Mouse (Mus musculus): Measurements from ENCODE around the gene Jup.

The Jup gene

GRCm38 (mm10) chr11:100397600-100398389 is at the start of gene Jup:
TSS of gene Jup (minus strand) at chr11:100397763.
- peak; percentile 100 for DNase-seq (ENCODE audit: low read depth, low spot score)

- DNase-seq (ENCODE audit: low read depth, low spot score) = no peak
Measured at GRCm38 (mm10) chr11:100442625-100443024, 45.1 kb upstream of the Jup start.

DNA sequence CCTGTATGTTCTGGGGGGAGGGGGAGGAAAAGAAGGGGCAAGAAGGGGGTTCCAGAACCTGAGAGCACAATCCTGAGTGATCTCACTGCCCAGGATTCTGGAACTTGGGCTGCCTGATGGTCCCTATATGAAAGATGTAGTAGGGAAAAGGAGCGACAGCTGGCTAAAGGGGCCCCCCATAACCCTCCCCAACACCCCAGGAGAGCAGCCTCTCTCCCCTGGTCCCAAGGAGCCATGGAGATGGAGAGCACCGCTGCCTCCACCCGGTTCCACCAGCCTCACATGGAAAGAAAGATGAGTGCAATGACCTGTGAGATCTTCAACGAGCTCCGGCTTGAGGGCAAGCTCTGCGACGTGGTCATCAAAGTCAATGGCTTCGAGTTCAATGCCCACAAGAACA is 44.2 kb upstream of the Jup start, which contains the start of the genes Nt5c3b and Klhl10:
Nt5c3b (minus strand) TSS at position 12 of the 400 bp plus-strand sequence.
Klhl10 (plus strand) TSS at position 121 of the 400 bp plus-strand sequence.
- no peak for DNase-seq (ENCODE audit: low read depth, low spot score)

- DNase-seq (ENCODE audit: low read depth, low spot score) = peak; percentile 76
Measured at GRCm38 (mm10) chr11:100440691-100441522, 43.3 kb upstream of the Jup start.

GRCm38 (mm10) chr11:100437901-100438300 is 40.3 kb upstream of the Jup start:
- no peak for DNase-seq (ENCODE audit: low read depth, low spot score)

GRCm38 (mm10) chr11:100435678-100436246 is 38.2 kb upstream of the Jup start:
- no peak for DNase-seq (ENCODE audit: low read depth, low spot score)

DNA sequence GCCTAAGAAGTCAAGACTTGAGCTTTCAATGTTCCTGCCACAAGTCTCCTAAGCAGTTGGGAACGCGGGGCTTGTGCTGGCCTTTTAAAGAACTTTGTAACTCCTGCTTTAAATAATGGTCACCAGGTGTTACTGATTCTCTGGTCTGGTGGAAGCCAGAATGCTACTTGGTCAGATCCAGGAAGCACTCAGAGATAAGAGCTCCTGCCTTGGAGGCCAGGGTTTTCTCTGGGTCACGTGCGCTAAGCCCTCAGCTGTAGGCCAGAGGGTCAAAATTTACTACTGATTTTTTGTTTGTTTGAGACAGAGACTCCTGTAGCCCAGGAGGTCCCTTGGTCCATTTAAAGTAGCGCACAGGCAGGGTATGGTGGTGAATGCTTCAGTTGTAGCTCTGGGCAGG is 34.4 kb upstream of the Jup start:
- DNase-seq (ENCODE audit: low read depth, low spot score) = no peak

- no peak for DNase-seq (ENCODE audit: low read depth, low spot score)
Measured at GRCm38 (mm10) chr11:100430052-100430451, 32.5 kb upstream of the Jup start.

- no peak for DNase-seq (ENCODE audit: low read depth, low spot score)
Measured at GRCm38 (mm10) chr11:100428612-100429199, 31.1 kb upstream of the Jup start.

GRCm38 (mm10) chr11:100426820-100427219 is 29.3 kb upstream of the Jup start:
- no peak for DNase-seq (ENCODE audit: low read depth, low spot score)

GRCm38 (mm10) chr11:100425851-100426250 is 28.3 kb upstream of the Jup start:
- DNase-seq (ENCODE audit: low read depth, low spot score) = peak; percentile 94

- no peak for DNase-seq (ENCODE audit: low read depth, low spot score)
Measured at GRCm38 (mm10) chr11:100423836-100424235, 26.3 kb upstream of the Jup start.

DNA sequence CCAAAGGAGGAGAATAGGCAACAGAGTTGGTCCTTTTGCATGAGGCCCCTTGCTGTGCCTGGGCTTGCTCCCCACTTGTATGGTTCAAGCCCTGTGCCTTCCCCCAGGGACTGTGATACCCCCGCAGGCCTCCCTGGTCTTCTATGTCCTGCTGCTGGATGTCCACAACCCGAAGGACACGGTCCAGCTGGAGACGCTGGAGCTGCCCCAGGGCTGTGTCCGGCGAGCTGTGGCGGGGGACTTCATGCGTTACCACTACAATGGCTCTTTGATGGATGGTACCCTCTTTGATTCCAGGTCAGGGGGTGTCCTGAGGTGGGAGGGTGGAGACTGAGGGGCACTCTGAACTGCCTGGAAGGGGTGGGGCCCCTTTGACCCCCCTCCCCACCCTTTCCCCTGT is 24.0 kb upstream of the Jup start:
- DNase-seq (ENCODE audit: low read depth, low spot score) = no peak

- peak; percentile 62 for DNase-seq (ENCODE audit: low read depth, low spot score)
Measured at GRCm38 (mm10) chr11:100414914-100415822, 17.6 kb upstream of the Jup start, which contains the start of gene Fkbp10. TSS of gene Fkbp10 (plus strand) at chr11:100415697.

GRCm38 (mm10) chr11:100414021-100414913 is 16.7 kb upstream of the Jup start, which contains the start of gene P3h4:
TSS of gene P3h4 (minus strand) at chr11:100414836.
- DNase-seq (ENCODE audit: low read depth, low spot score) = peak; percentile 66

DNA sequence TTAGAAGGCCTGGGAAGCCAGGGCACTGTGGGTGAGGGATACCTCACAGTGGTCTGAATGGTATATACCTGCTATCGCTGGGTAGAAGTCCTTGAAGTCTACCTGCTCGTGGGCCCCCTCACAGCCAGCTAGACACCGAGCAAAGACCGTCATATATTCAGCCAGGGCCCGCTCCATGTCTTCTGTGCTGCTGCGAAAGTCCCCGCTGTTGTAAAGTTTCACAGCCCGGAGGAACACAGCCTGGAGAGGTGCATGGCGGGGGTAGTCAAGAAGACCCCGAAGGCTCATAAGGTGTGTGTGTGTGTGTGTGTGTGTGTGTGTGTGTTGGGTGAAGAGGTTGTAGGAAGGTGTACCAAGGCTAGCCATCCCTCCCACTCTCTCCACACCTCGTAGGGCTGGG is 16.0 kb upstream of the Jup start:
- no peak for DNase-seq (ENCODE audit: low read depth, low spot score)

- peak; percentile 68 for DNase-seq (ENCODE audit: low read depth, low spot score)
Measured at GRCm38 (mm10) chr11:100411736-100412135, 14.2 kb upstream of the Jup start.

GRCm38 (mm10) chr11:100409686-100410085 is 12.1 kb upstream of the Jup start:
- no peak for DNase-seq (ENCODE audit: low read depth, low spot score)

DNA sequence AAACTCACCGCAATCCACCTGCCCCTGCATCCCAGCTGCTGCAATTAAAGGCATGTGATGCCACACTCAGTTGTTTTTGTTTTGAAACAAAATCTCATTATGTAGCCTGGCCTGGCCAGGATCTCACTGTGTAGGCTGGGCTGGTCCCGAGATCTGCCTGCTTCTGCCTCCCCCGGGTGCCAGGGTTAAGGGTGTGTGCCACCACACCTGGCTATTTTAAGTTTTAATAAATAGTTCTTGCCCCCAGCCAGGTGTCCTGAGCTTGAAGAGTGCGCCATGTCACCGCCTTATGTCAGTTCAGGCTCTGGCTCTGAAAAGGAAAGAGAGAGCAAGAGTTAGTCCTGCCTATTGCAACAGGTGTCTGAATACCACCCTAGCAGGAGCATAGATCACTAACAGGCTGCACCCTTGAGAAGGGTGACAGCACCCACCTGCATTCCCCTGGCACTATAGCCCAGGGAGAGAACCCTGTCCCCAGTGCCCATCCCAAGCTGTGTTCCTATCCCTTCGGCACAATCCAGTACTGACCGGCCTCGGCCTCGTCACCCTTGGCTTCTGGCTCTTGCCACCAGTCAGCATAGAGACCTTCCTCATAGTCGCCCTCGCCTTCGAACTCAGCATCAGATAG is 11.4 kb upstream of the Jup start:
- no peak for DNase-seq (ENCODE audit: low read depth, low spot score)

Data from ES-CJ7 (cell line).